Mouse (Mus musculus): Measurements from ENCODE around the gene Hist1h3f. TPM values are rescaled to one million over a fixed set of nuclear protein-coding genes. Genes with fewer than 3 reads are reported as not detected.
"Not testable (repeated sequence)": the region's sequence is repeated elsewhere in the genome, so short reads cannot be mapped to it uniquely, and the experiment has no call there.

Gene Hist1h3f
- total and polyA plus RNA-seq, 2 experiments, result 0.29 to 11.1 TPM

- Histone ChIP-seq H3K4me3 (ENCODE audit: insufficient read depth, low read depth, low read length) (no peak overlapping the region; the same call in 1 of the 2 replicates), H3K27ac (replicated peaks; ENCODE audit: insufficient read depth, low read depth, low read length) (no peak overlapping the region), H3K36me3 (ENCODE audit: control insufficient read depth, insufficient read depth, low read length) (no peaks in the 10 kb centered on the region), H3K9ac (ENCODE audit: low read depth, low read length) (no peak overlapping the region), H3K4me1 (ENCODE audit: control insufficient read depth, insufficient read depth, low read length) (peaks cover 15% of the 10 kb centered on the region; the same call in 1 of the 2 replicates), H3K79me2 (ENCODE audit: control insufficient read depth, insufficient read depth, low read length) (no peaks in the 10 kb centered on the region), H3K27me3 (ENCODE audit: control insufficient read depth, insufficient read depth, low read length) (no peaks in the 10 kb centered on the region)
- 47% methylated on average over 2 of the region's 2 CpGs for WGBS
- DNase-seq (ENCODE audit: extremely low read depth, low read depth, low spot score), result no peak
- TF ChIP-seq CTCF (IDR thresholded peaks at IDR 0.05; ENCODE audit: low read depth, low read length) (no peak), POLR2A (IDR thresholded peaks at IDR 0.05; ENCODE audit: extremely low read depth, insufficient read depth, low read length) (no peak)
Observed at GRCm38 (mm10) chr13:23572218-23573033, 28.6 kb downstream of the Hist1h3f start.

- DNase-seq (ENCODE audit: extremely low read depth, low read depth, low spot score); H3K27me3 ChIP-seq (ENCODE audit: control insufficient read depth, insufficient read depth, low read length); H3K36me3 ChIP-seq (ENCODE audit: control insufficient read depth, insufficient read depth, low read length); H3K27ac ChIP-seq (replicated peaks; ENCODE audit: insufficient read depth, low read depth, low read length); H3K79me2 ChIP-seq (ENCODE audit: control insufficient read depth, insufficient read depth, low read length): not testable (repeated sequence)
- H3K4me3 ChIP-seq (ENCODE audit: insufficient read depth, low read depth, low read length), result peak overlapping the region; percentile 59; the same call in 1 of the 2 replicates
- 24% methylated on average over 20 of the region's 20 CpGs for WGBS
- H3K4me1 ChIP-seq (ENCODE audit: control insufficient read depth, insufficient read depth, low read length), result peaks cover 15% of the 10 kb centered on the region; the same call in 1 of the 2 replicates
- peak overlapping the region; percentile 51; the same call in 1 of the 2 replicates for H3K9ac ChIP-seq (ENCODE audit: low read depth, low read length)
Observed at GRCm38 (mm10) chr13:23573034-23573897, 29.4 kb downstream of the Hist1h3f start.

GRCm38 (mm10) chr13:23573898-23574524 is 30.2 kb downstream of the Hist1h3f start, which contains the start of the genes Hist1h2bf and Hist1h2ad:
Gene Hist1h2bf (minus strand): TSS chr13:23574196.
Gene Hist1h2ad (plus strand): TSS chr13:23574381.
- H3K36me3 ChIP-seq (ENCODE audit: control insufficient read depth, insufficient read depth, low read length); H3K27me3 ChIP-seq (ENCODE audit: control insufficient read depth, insufficient read depth, low read length); H3K79me2 ChIP-seq (ENCODE audit: control insufficient read depth, insufficient read depth, low read length): not testable (repeated sequence)
- WGBS, result 4% methylated on average over 42 of the region's 42 CpGs
- Histone ChIP-seq H3K4me3 (ENCODE audit: insufficient read depth, low read depth, low read length) (peak within 1 kb of the TSS; percentile 59; the same call in 1 of the 2 replicates), H3K27ac (replicated peaks; ENCODE audit: insufficient read depth, low read depth, low read length) (peak within 1 kb of the TSS; percentile 41), H3K4me1 (ENCODE audit: control insufficient read depth, insufficient read depth, low read length) (peaks cover 15% of the 10 kb centered on the region; the same call in 1 of the 2 replicates), H3K9ac (ENCODE audit: low read depth, low read length) (peak within 1 kb of the TSS; percentile 55; the same call in 1 of the 2 replicates)
- DNase-seq (ENCODE audit: extremely low read depth, low read depth, low spot score), result peak; percentile 92

- 7% methylated on average over 13 of the region's 39 CpGs for WGBS
- not testable (repeated sequence) for DNase-seq (ENCODE audit: extremely low read depth, low read depth, low spot score); H3K9ac ChIP-seq (ENCODE audit: low read depth, low read length); H3K36me3 ChIP-seq (ENCODE audit: control insufficient read depth, insufficient read depth, low read length); H3K79me2 ChIP-seq (ENCODE audit: control insufficient read depth, insufficient read depth, low read length); H3K27me3 ChIP-seq (ENCODE audit: control insufficient read depth, insufficient read depth, low read length); H3K27ac ChIP-seq (replicated peaks; ENCODE audit: insufficient read depth, low read depth, low read length)
- 0 out of 2 replicates have a peak overlapping the region, but pooled peaks have one; percentile 29 for H3K4me3 ChIP-seq (ENCODE audit: insufficient read depth, low read depth, low read length)
- peaks cover 15% of the 10 kb centered on the region; the same call in 1 of the 2 replicates for H3K4me1 ChIP-seq (ENCODE audit: control insufficient read depth, insufficient read depth, low read length)
Observed at GRCm38 (mm10) chr13:23574546-23575170, 30.8 kb downstream of the Hist1h3f start.

- WGBS, result 3% methylated on average over 18 of the region's 18 CpGs
- H3K27ac ChIP-seq (replicated peaks; ENCODE audit: insufficient read depth, low read depth, low read length), result no peak within 1 kb of the TSS; the same call in 1 of the 2 replicates
- peak; percentile 69 for DNase-seq (ENCODE audit: extremely low read depth, low read depth, low spot score)
Observed at GRCm38 (mm10) chr13:23575271-23575851, 31.5 kb downstream of the Hist1h3f start, which contains the start of gene Hist1h3d. Gene Hist1h3d (plus strand): TSS chr13:23575763.

GRCm38 (mm10) chr13:23575864-23576313 is 32.0 kb downstream of the Hist1h3f start:
- peaks cover 15% of the 10 kb centered on the region; the same call in 1 of the 2 replicates for H3K4me1 ChIP-seq (ENCODE audit: control insufficient read depth, insufficient read depth, low read length)
- H3K4me3 ChIP-seq (ENCODE audit: insufficient read depth, low read depth, low read length), result peak overlapping the region; percentile 50
- not testable (repeated sequence) for DNase-seq (ENCODE audit: extremely low read depth, low read depth, low spot score); H3K36me3 ChIP-seq (ENCODE audit: control insufficient read depth, insufficient read depth, low read length); H3K27ac ChIP-seq (replicated peaks; ENCODE audit: insufficient read depth, low read depth, low read length); H3K79me2 ChIP-seq (ENCODE audit: control insufficient read depth, insufficient read depth, low read length); H3K27me3 ChIP-seq (ENCODE audit: control insufficient read depth, insufficient read depth, low read length)
- H3K9ac ChIP-seq (ENCODE audit: low read depth, low read length), result peak overlapping the region; percentile 71
- WGBS, result 7% methylated on average over 13 of the region's 40 CpGs

More at GRCm38 (mm10) chr13:23575271-23575851, 31.5 kb downstream of the Hist1h3f start, which contains the start of gene Hist1h3d:
- Histone ChIP-seq H3K4me3 (ENCODE audit: insufficient read depth, low read depth, low read length) (peak within 1 kb of the TSS; percentile 50), H3K4me1 (ENCODE audit: control insufficient read depth, insufficient read depth, low read length) (peaks cover 15% of the 10 kb centered on the region; the same call in 1 of the 2 replicates), H3K36me3 (ENCODE audit: control insufficient read depth, insufficient read depth, low read length) (no peaks in the 10 kb centered on the region), H3K27me3 (ENCODE audit: control insufficient read depth, insufficient read depth, low read length) (no peaks in the 10 kb centered on the region), H3K79me2 (ENCODE audit: control insufficient read depth, insufficient read depth, low read length) (no peaks in the 10 kb centered on the region), H3K9ac (ENCODE audit: low read depth, low read length) (peak within 1 kb of the TSS; percentile 71)
- no peak for TF ChIP-seq CTCF (IDR thresholded peaks at IDR 0.05; ENCODE audit: low read depth, low read length)
- no peak for TF ChIP-seq POLR2A (IDR thresholded peaks at IDR 0.05; ENCODE audit: extremely low read depth, insufficient read depth, low read length)

Measured in liver, adult 2 months (tissue).